Mouse (Mus musculus): ENCODE data around the gene Lztr1. TPM values are rescaled to one million over a fixed set of nuclear protein-coding genes. Genes with fewer than 3 reads are reported as not detected.
"Not testable (repeated sequence)": the region's sequence is repeated elsewhere in the genome, so short reads cannot be mapped to it uniquely, and the experiment has no call there.

Gene Lztr1
- polyA plus RNA-seq, 1 experiment = 303 TPM

DNA sequence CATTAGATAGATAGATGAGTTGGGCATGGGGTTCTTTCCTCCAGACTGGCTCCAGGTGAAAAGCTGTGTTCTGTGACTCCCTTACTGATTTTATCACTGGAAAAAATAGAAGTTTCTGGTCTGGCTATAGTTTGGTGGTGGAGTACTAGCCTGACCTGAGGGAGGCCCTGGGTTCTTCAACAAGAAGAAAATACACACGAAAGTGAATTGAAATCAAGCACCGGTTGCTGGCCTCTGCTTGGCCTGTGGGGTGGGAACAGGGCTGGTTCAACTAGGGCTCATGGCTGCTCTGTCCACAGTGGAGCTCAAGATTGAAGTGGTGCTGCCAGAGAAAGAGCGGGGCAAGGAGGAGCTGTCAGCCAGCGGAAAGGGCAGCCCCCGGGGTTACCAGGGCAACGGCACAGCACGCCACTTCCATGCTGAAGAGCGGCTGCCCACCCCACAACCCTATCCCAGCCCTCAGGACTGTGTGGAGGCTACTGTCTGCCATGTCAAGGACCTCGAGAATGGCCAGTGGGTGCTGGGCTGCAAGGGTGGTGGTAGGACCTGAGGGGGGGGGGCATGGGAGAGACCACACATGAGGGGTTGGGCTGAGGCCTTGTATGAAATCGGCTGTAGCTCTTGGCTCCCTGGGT is 9.1 kb upstream of the Lztr1 start:
- Histone ChIP-seq H3K27ac (ENCODE audit: control insufficient read depth, insufficient read depth, low read length) (no peak overlapping the region), H3K27me3 (ENCODE audit: control insufficient read depth, insufficient read depth, low read length) (no peaks in the 10 kb centered on the region), H3K4me3 (ENCODE audit: control insufficient read depth, insufficient read depth, low read length) (no peak overlapping the region), H3K36me3 (ENCODE audit: control insufficient read depth, insufficient read depth, low read length) (no peaks in the 10 kb centered on the region), H3K4me1 (replicated peaks; ENCODE audit: control insufficient read depth, insufficient read depth, low read length) (no peaks in the 10 kb centered on the region)
- 81% methylated on average over 10 of the region's 10 CpGs for WGBS
- TF ChIP-seq CTCF (IDR thresholded peaks at IDR 0.05; ENCODE audit: borderline replicate concordance, control insufficient read depth, extremely low read depth, insufficient read depth, low read length, poor library complexity) = no peak
- no peak for TF ChIP-seq POLR2A (IDR thresholded peaks at IDR 0.05; ENCODE audit: control insufficient read depth, extremely low read depth, insufficient read depth, low read length, poor library complexity)
- DNase-seq = no peak

DNA sequence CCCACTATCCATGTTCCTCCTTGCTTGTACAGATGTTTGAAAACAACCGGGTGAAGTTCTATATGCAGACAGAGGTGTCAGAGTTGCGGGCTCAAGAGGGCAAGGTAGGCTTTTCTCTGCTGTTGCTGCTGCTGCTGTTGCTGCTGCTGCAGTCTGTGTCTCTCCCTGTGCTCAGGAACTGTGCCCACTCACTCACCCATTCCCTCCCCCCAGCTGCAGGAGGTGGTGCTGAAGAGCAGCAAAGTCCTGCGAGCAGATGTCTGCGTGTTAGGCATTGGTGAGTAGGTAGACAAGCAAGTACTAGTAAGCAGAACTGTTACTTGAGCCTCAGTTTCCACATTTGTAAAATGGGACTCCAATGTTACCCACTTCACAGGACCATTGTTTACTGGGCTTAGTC is 5.8 kb upstream of the Lztr1 start:
- Histone ChIP-seq H3K27ac (ENCODE audit: control insufficient read depth, insufficient read depth, low read length) (no peak overlapping the region), H3K4me1 (replicated peaks; ENCODE audit: control insufficient read depth, insufficient read depth, low read length) (no peaks in the 10 kb centered on the region), H3K4me3 (ENCODE audit: control insufficient read depth, insufficient read depth, low read length) (no peak overlapping the region), H3K36me3 (ENCODE audit: control insufficient read depth, insufficient read depth, low read length) (no peaks in the 10 kb centered on the region), H3K27me3 (ENCODE audit: control insufficient read depth, insufficient read depth, low read length) (no peaks in the 10 kb centered on the region)
- 76% methylated on average over 4 of the region's 4 CpGs for WGBS
- TF ChIP-seq CTCF (IDR thresholded peaks at IDR 0.05; ENCODE audit: borderline replicate concordance, control insufficient read depth, extremely low read depth, insufficient read depth, low read length, poor library complexity) = no peak
- TF ChIP-seq POLR2A (IDR thresholded peaks at IDR 0.05; ENCODE audit: control insufficient read depth, extremely low read depth, insufficient read depth, low read length, poor library complexity) = no peak
- DNase-seq = no peak

DNA sequence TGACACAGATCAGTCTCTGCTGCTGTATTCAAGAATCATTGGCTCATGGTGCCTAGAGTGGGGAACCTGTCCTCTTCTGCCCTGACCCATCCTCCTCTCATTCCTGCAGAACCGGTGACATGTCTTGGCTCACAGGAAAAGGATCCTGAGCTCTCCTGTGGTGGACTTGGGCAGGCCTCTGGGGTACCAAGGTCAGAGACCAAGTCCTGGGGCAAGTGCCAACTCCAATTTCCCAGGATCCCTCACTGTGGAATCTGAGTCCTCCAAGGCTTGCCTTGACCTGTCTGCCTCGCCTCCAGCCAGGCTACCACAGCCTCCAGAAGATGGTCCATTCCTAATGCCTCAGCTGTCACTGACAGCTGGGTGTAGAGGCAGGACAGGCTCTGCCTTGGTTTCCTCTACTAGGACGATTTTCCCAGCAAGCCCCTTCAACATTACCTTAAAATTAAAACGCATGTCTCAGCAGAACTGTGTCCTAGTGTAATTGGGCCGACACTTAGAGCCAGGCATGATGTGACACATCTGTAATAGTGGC is 1.4 kb upstream of the Lztr1 start:
- Histone ChIP-seq H3K4me3 (ENCODE audit: control insufficient read depth, insufficient read depth, low read length) (no peak overlapping the region), H3K36me3 (ENCODE audit: control insufficient read depth, insufficient read depth, low read length) (peaks cover 1% of the 10 kb centered on the region; the same call in 1 of the 2 replicates), H3K27me3 (ENCODE audit: control insufficient read depth, insufficient read depth, low read length) (no peaks in the 10 kb centered on the region), H3K4me1 (replicated peaks; ENCODE audit: control insufficient read depth, insufficient read depth, low read length) (peaks cover 7% of the 10 kb centered on the region), H3K27ac (ENCODE audit: control insufficient read depth, insufficient read depth, low read length) (no peak overlapping the region)
- TF ChIP-seq POLR2A (IDR thresholded peaks at IDR 0.05; ENCODE audit: control insufficient read depth, extremely low read depth, insufficient read depth, low read length, poor library complexity) (no peak), CTCF (IDR thresholded peaks at IDR 0.05; ENCODE audit: borderline replicate concordance, control insufficient read depth, extremely low read depth, insufficient read depth, low read length, poor library complexity) (no peak)
- no peak for DNase-seq
- 90% methylated on average over 5 of the region's 5 CpGs for WGBS

DNA sequence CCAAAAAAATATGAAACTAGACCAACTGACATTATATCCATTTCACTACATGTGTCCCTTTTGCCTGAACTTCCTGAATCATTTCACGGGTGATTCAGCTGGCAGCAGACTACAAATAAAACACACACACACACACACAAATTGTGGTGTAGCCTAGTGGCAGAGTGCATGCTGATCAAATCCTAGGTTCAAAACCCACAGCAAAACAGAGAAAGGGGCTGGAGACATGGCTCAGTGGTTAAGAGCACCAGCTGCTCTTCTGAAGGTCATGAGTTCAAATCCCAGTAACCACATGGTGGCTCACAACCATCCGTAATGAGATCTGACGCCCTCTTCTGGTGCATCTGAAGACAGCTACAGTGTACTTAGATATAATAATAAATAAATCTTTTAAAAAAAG is 457 bp upstream of the Lztr1 start:
- not testable (repeated sequence) for H3K27ac ChIP-seq (ENCODE audit: control insufficient read depth, insufficient read depth, low read length); H3K27me3 ChIP-seq (ENCODE audit: control insufficient read depth, insufficient read depth, low read length); H3K4me1 ChIP-seq (replicated peaks; ENCODE audit: control insufficient read depth, insufficient read depth, low read length); DNase-seq
- Histone ChIP-seq H3K36me3 (ENCODE audit: control insufficient read depth, insufficient read depth, low read length) (peaks cover 10% of the 10 kb centered on the region; the same call in 1 of the 2 replicates), H3K4me3 (ENCODE audit: control insufficient read depth, insufficient read depth, low read length) (peak overlapping the region; percentile 78)
- WGBS = 10% methylated on average over 3 of the region's 3 CpGs

DNA sequence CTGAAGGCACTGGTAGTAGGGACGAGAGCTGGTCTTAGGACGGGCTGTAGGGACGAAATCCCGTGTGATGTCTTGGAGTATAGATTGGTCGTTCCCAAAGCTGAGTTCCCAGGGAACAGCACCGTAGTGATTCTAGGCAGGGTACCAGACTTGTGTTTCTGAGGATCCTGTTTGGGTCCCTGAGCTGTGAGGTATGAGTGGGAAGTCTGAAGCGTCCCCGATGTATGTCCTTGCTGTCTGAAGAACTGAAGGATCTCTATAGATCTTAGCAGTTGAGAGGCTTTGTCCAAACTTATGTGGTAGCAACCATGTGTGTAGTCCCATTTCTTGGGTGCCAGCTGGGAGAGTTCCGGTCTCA is 731 bp downstream of the Lztr1 start:
- H3K4me1 ChIP-seq (replicated peaks; ENCODE audit: control insufficient read depth, insufficient read depth, low read length) = peaks cover 7% of the 10 kb centered on the region
- 5% methylated on average over 9 of the region's 9 CpGs for WGBS
- peak overlapping the region; percentile 78 for H3K4me3 ChIP-seq (ENCODE audit: control insufficient read depth, insufficient read depth, low read length)
- no peak for DNase-seq
- H3K27ac ChIP-seq (ENCODE audit: control insufficient read depth, insufficient read depth, low read length) = no peak overlapping the region
- no peaks in the 10 kb centered on the region for H3K27me3 ChIP-seq (ENCODE audit: control insufficient read depth, insufficient read depth, low read length)
- TF ChIP-seq POLR2A (IDR thresholded peaks at IDR 0.05; ENCODE audit: control insufficient read depth, extremely low read depth, insufficient read depth, low read length, poor library complexity) (no peak), CTCF (IDR thresholded peaks at IDR 0.05; ENCODE audit: borderline replicate concordance, control insufficient read depth, extremely low read depth, insufficient read depth, low read length, poor library complexity) (no peak)
- H3K36me3 ChIP-seq (ENCODE audit: control insufficient read depth, insufficient read depth, low read length) = peaks cover 14% of the 10 kb centered on the region

DNA sequence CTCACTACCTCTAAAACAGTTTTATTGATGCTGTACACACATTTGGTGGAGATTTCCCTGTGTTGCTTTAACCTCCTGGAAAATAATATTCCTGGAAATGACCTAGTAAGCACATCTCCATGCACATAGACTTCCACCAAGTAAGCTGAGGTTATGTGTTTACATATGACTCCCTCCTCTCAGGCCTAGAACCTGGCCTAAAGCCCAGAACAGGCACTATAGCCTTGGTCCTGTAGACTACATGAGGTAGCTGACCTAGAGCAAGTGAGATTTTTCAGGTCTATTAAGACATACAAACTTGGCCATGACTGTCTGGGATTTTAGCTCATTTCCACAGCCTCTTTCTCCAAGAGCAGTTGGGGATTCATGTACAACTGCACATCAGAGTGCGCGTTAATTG is 1.7 kb downstream of the Lztr1 start:
- Histone ChIP-seq H3K27me3 (ENCODE audit: control insufficient read depth, insufficient read depth, low read length) (no peaks in the 10 kb centered on the region), H3K4me1 (replicated peaks; ENCODE audit: control insufficient read depth, insufficient read depth, low read length) (peaks cover 7% of the 10 kb centered on the region), H3K27ac (ENCODE audit: control insufficient read depth, insufficient read depth, low read length) (no peak overlapping the region), H3K36me3 (ENCODE audit: control insufficient read depth, insufficient read depth, low read length) (peaks cover 18% of the 10 kb centered on the region), H3K4me3 (ENCODE audit: control insufficient read depth, insufficient read depth, low read length) (no peak overlapping the region)
- WGBS = 100% methylated on average over 2 of the region's 2 CpGs
- DNase-seq = no peak
- TF ChIP-seq CTCF (IDR thresholded peaks at IDR 0.05; ENCODE audit: borderline replicate concordance, control insufficient read depth, extremely low read depth, insufficient read depth, low read length, poor library complexity) (no peak), POLR2A (IDR thresholded peaks at IDR 0.05; ENCODE audit: control insufficient read depth, extremely low read depth, insufficient read depth, low read length, poor library complexity) (no peak)

DNA sequence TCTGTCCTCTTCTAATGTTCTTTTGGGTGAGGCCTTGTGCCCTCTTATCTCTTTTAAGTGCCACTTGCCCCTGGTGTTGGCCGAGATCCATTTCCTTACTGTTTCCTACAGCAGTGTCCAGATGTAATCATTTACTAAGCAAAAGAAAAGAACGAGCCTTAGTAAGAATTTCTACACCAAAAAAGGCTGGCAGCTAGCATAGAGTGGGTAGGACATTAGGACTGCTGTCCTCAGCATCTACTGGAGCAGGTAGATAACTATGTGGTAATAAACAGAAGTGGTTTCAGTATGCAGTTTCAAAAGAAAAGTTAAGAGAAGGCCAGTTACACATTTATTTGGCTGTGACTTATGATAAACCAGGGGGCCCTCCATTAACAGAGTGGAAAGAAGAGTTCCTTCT is 2.2 kb downstream of the Lztr1 start:
- TF ChIP-seq CTCF (IDR thresholded peaks at IDR 0.05; ENCODE audit: borderline replicate concordance, control insufficient read depth, extremely low read depth, insufficient read depth, low read length, poor library complexity) = no peak
- H3K4me1 ChIP-seq (replicated peaks; ENCODE audit: control insufficient read depth, insufficient read depth, low read length) = peaks cover 7% of the 10 kb centered on the region
- H3K27ac ChIP-seq (ENCODE audit: control insufficient read depth, insufficient read depth, low read length) = no peak overlapping the region
- H3K27me3 ChIP-seq (ENCODE audit: control insufficient read depth, insufficient read depth, low read length) = no peaks in the 10 kb centered on the region
- H3K4me3 ChIP-seq (ENCODE audit: control insufficient read depth, insufficient read depth, low read length) = no peak overlapping the region
- WGBS = 93% methylated on average over 2 of the region's 2 CpGs
- DNase-seq = no peak
- peaks cover 19% of the 10 kb centered on the region for H3K36me3 ChIP-seq (ENCODE audit: control insufficient read depth, insufficient read depth, low read length)
